Mouse (Mus musculus): ENCODE results near the gene Gm42906.

- TF ChIP-seq ZNF384 (IDR thresholded peaks at IDR 0.05; ENCODE audit: low read depth, low read length) (no peak), CHD2 (IDR thresholded peaks at IDR 0.05; ENCODE audit: low read depth, low read length) (no peak), MAFK (IDR thresholded peaks at IDR 0.05; ENCODE audit: insufficient read depth, low read depth, low read length) (no peak), HCFC1 (IDR thresholded peaks at IDR 0.05; ENCODE audit: borderline replicate concordance, insufficient read depth, low read length) (no peak)
These were observed 81.3 kb downstream of the Gm42906 start for GRCm38 (mm10) chr5:151346626-151347025.

All from ES-E14 (cell line).